ENCODE assay signal across 9 mouse cellular contexts in the genomic region with DNA sequence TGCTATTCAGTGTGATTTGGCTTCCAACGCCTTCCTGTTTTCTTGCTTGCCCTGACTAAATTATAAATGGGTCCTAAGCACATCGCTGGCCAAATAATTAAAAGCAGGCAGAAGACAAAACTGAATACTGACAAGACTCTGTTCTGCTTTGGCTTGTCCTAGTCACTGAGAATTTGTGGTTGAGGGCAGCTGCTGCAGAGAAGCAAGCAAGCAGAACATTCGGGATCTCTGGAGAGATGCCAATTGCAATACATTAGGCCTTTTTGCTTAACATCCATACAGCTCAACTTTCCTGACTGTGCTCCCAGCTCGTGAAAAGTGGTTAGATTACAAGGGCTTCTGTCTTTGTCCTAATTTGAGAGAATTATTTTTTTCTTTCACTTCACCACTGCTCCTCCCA.
DNase-seq lines count a peak whose midpoint lies in the region; ATAC-seq lines count a peak whose summit lies in the region.
"Had no signal": no experiment of that assay in that cellular context is flagged by ENCODE, and none has a peak within 500 bp of the region (broad histone marks: within the 10 kb centered on the region; RNA-seq: fewer than 3 reads in every experiment).

No protein-coding gene starts in this region.

- ATAC-seq in embryonic facial prominence, embryonic 15.5 days (ENCODE audit: insufficient number of reproducible peaks, low FRiP score, low TSS enrichment, low read depth) = peak; percentile 81

- WGBS in embryonic facial prominence, embryonic 15.5 days = 23% methylated on average over 4 of the region's 4 CpGs

- no peak overlapping the region for H3K9ac ChIP-seq in embryonic facial prominence, embryonic 15.5 days
- H3K9ac ChIP-seq: heart, embryonic 15.5 days had no signal

- H3K4me3 ChIP-seq in embryonic facial prominence, embryonic 15.5 days (replicated peaks) = peak overlapping the region; percentile 7; the same call in 1 of the 2 replicates
- H3K4me3 ChIP-seq: heart, embryonic 15.5 days had no signal

- H3K4me1 ChIP-seq in embryonic facial prominence, embryonic 15.5 days = no peaks in the 10 kb centered on the region; the same call in 1 of the 2 replicates
- H3K4me1 ChIP-seq: heart, embryonic 15.5 days had no signal

- H3K27ac ChIP-seq in embryonic facial prominence, embryonic 15.5 days (replicated peaks) = peak overlapping the region; percentile 29
- H3K27ac ChIP-seq: heart, embryonic 15.5 days had no signal

- H3K4me2 ChIP-seq in embryonic facial prominence, embryonic 15.5 days (replicated peaks) = peak overlapping the region; percentile 17; the same call in 1 of the 2 replicates
- H3K4me2 ChIP-seq: heart, embryonic 15.5 days had no signal

- no peaks in the 10 kb centered on the region for H3K27me3 ChIP-seq in embryonic facial prominence, embryonic 15.5 days
- H3K27me3 ChIP-seq: heart, embryonic 15.5 days had no signal

- intact Hi-C loops in left cerebral cortex, postnatal 25 days (cut with DNase I) = no loop called here

- no peaks in the 10 kb centered on the region for H3K36me3 ChIP-seq in embryonic facial prominence, embryonic 15.5 days
- H3K36me3 ChIP-seq: heart, embryonic 15.5 days had no signal

- no peaks in the 10 kb centered on the region for H3K9me3 ChIP-seq in embryonic facial prominence, embryonic 15.5 days (replicated peaks)
- H3K9me3 ChIP-seq: heart, embryonic 15.5 days had no signal

- peak; percentile 7 for DNase-seq in embryo, embryonic 11.5 days (ENCODE audit: low read depth, low spot score)
- no peak for DNase-seq in embryo, embryonic 10 days (ENCODE audit: low spot score)
- peak; percentile 15 for DNase-seq in layer of hippocampus, adult 11-12 months (ENCODE audit: low spot score)
- no peak for DNase-seq in layer of hippocampus, postnatal 25 days (ENCODE audit: extremely low spot score in 1 of 2, low spot score in 1 of 2)
- DNase-seq in left cerebral cortex, postnatal 25 days (ENCODE audit: low spot score in 2 of 2) = peak; percentile 18 to 47
- DNase-seq in yolk sac, embryonic 10.5 days (ENCODE audit: low spot score) = no peak
- DNase-seq in adipocyte (ENCODE audit: low spot score) = no peak

Comparison
In these comparisons a context has a peak if more than half of its experiments do, and no peak if none do; other contexts are left out.
1. DNase-seq: peak in embryo, embryonic 11.5 days (single experiment), layer of hippocampus, adult 11-12 months (single experiment) and left cerebral cortex, postnatal 25 days (2 of 2); none in embryo, embryonic 10 days (single experiment), layer of hippocampus, postnatal 25 days (0 of 2), yolk sac, embryonic 10.5 days (single experiment) and adipocyte (single experiment).